ENCODE assay signal across 8 mouse cellular contexts in genomic region chr1:59237614-59238211, GRCm38 (mm10). TPM values are rescaled to one million over a fixed set of nuclear protein-coding genes. Genes with fewer than 3 reads are reported as not detected.
A peak's percentile ranks its signal among the peaks of the same experiment; 100 is the strongest.
DNase-seq lines count a peak whose midpoint lies in the region; ATAC-seq lines count a peak whose summit lies in the region.

No protein-coding gene starts in this region.

- H3K36me3 ChIP-seq in intestine, embryonic 15.5 days, result no peaks in the 10 kb centered on the region

- no peaks in the 10 kb centered on the region for H3K9me3 ChIP-seq in intestine, embryonic 15.5 days

- peak; percentile 58 for DNase-seq in adrenal gland, adult 8-10 months
- DNase-seq in embryo, embryonic 11.5 days (ENCODE audit: low read depth, low spot score), result peak; percentile 55
- peak; percentile 32 to 49 for DNase-seq in gastrocnemius, postnatal 36 days
- DNase-seq in left cerebral cortex, postnatal 14 days (ENCODE audit: low spot score in 2 of 2), result peak; percentile 65 to 76
- peak; percentile 33 for DNase-seq in right cerebral cortex, postnatal 14 days
- peak; percentile 34 to 63 for DNase-seq in urinary bladder, postnatal 4 days (ENCODE audit: low spot score in 2 of 2)

- intact Hi-C loops in gastrocnemius, postnatal 36 days (cut with DNase I), result loop anchor here (5.0 to 10.0 kb wide), 4 partner anchors 90 to 465 kb away; no protein-coding TSS in a partner anchor
- intact Hi-C loops in left cerebral cortex, postnatal 14 days (cut with DNase I), result no loop called here

- H3K4me3 ChIP-seq in intestine, embryonic 15.5 days (replicated peaks), result peak overlapping the region; percentile 88

- H3K4me1 ChIP-seq in intestine, embryonic 15.5 days (replicated peaks), result no peaks in the 10 kb centered on the region

- H3K4me2 ChIP-seq in intestine, embryonic 15.5 days (replicated peaks), result peak overlapping the region; percentile 82

- no peaks in the 10 kb centered on the region for H3K27me3 ChIP-seq in intestine, embryonic 15.5 days (replicated peaks)

- peak overlapping the region; percentile 56 for H3K9ac ChIP-seq in intestine, embryonic 15.5 days

- peak; percentile 71 for ATAC-seq in intestine, embryonic 15.5 days
- ATAC-seq in megakaryocyte-erythroid progenitor cell, adult 5-6 weeks (replicated peaks; ENCODE audit: low FRiP score, low TSS enrichment, poor library complexity, severe bottlenecking), result peak; percentile 80

- WGBS in intestine, embryonic 15.5 days, result under 1% methylated on average over 19 of the region's 19 CpGs

- peak overlapping the region; percentile 60; the same call in 1 of the 2 replicates for H3K27ac ChIP-seq in intestine, embryonic 15.5 days

RNA-seq across cellular contexts. Expression of gene Als2, which starts 0.7 kb away (rescaled TPM):
- total RNA-seq in adrenal gland, adult 8-10 months (2022), result 10 to 100 TPM; 11.2 to 13.5 (median 13.2) TPM
- 10 to 100 TPM; 13.6 to 16.1 TPM for total RNA-seq in gastrocnemius, postnatal 36 days (2021)
- 7.4 and 7.5 TPM in 2 replicates for polyA plus RNA-seq in intestine, embryonic 15.5 days (2015; fragmentation: Nextera tagmentation; extraction: Ambion mirVana)
- 10 to 100 TPM; 33.3 to 37.2 TPM for total RNA-seq in left cerebral cortex, postnatal 14 days (2021)
- 6.7 and 8.9 TPM in 2 replicates for total RNA-seq in megakaryocyte-erythroid progenitor cell, adult 5-6 weeks (2014; fragmentation: Nextera tagmentation)
- 5.2 and 9.2 TPM in 2 replicates for total RNA-seq in megakaryocyte-erythroid progenitor cell, adult 5-6 weeks (2017)

RNA-seq across cellular contexts. Expression of gene Cdk15, which starts 19.0 kb away (rescaled TPM):
- total RNA-seq in adrenal gland, adult 8-10 months (2022), result under 1 TPM in 3 of 4 experiments, not detected in 1; 0.19 to 0.49 (median 0.35) TPM
- not detected for total RNA-seq in gastrocnemius, postnatal 36 days (2021)
- polyA plus RNA-seq in intestine, embryonic 15.5 days (2015; fragmentation: Nextera tagmentation; extraction: Ambion mirVana), result 0.20 and 0.63 TPM in 2 replicates
- total RNA-seq in left cerebral cortex, postnatal 14 days (2021), result under 1 TPM; 0.44 to 0.83 TPM
- total RNA-seq in megakaryocyte-erythroid progenitor cell, adult 5-6 weeks (2014; fragmentation: Nextera tagmentation), result not detected in 2 replicates
- not detected in 2 replicates for total RNA-seq in megakaryocyte-erythroid progenitor cell, adult 5-6 weeks (2017)

Comparison
In these comparisons a context has a peak if more than half of its experiments do, and no peak if none do; other contexts are left out.
1. Peak in every context shown above with its lines: DNase-seq, ATAC-seq, H3K4me3 ChIP-seq and H3K27ac ChIP-seq.